Mouse (Mus musculus) stomach, embryonic 14.5 days (tissue): Measurements from ENCODE around the gene Abcc3. TPM values are rescaled to one million over a fixed set of nuclear protein-coding genes. Genes with fewer than 3 reads are reported as not detected.

ENCODE experiments used
- ATAC-seq: fragments of 200-750 bp; cut with Nextera tagmentation; 2 replicates; pipeline ENCODE4 v1.8.0; 2017; ENCODE audit warnings: low read depth, moderate TSS enrichment; ENCODE audit not compliant: insufficient number of reproducible peaks, insufficient read depth, low FRiP score
- H3K27ac ChIP-seq: fragments of 300-500 bp; sonication (generic); 2 replicates; pipeline ENCODE4 v1.5.1; 2014; ENCODE audit warnings: mild to moderate bottlenecking, low read length, moderate library complexity, mixed read lengths
- H3K27me3 ChIP-seq: fragments of 300-500 bp; sonication (generic); 2 replicates; pipeline ENCODE4 v1.6.1; 2014; ENCODE audit warnings: low read length, control low read depth, mixed read lengths; ENCODE audit not compliant: control insufficient read depth, insufficient read depth
- H3K36me3 ChIP-seq: fragments of 300-500 bp; sonication (generic); 2 replicates; pipeline ENCODE4 v1.6.1; 2014; ENCODE audit warnings: mild to moderate bottlenecking, control low read depth, low read length, moderate library complexity, mixed read lengths; ENCODE audit not compliant: control insufficient read depth, insufficient read depth
- H3K4me1 ChIP-seq: fragments of 300-500 bp; sonication (generic); 2 replicates; pipeline ENCODE4 v1.6.1; 2014; ENCODE audit warnings: low read length, control low read depth, mixed read lengths; ENCODE audit not compliant: control insufficient read depth, insufficient read depth
- H3K4me2 ChIP-seq: fragments of 300-500 bp; sonication (generic); replicated peaks from 2 replicates; pipeline ENCODE4 v1.6.1; 2014; ENCODE audit warnings: low read depth, low read length, control low read depth
- H3K4me3 ChIP-seq: fragments of 300-500 bp; sonication (generic); 2 replicates; pipeline ENCODE4 v1.5.1; 2014; ENCODE audit warnings: low read depth, low read length, control low read depth
- H3K9ac ChIP-seq: fragments of 300-500 bp; sonication (generic); replicated peaks from 2 replicates; pipeline ENCODE4 v1.6.1; 2014; ENCODE audit warnings: low read depth, mild to moderate bottlenecking, control low read depth, low read length, moderate library complexity, mixed read lengths
- H3K9me3 ChIP-seq: fragments of 300-500 bp; sonication (generic); 2 replicates; pipeline ENCODE4 v1.6.1; 2016; ENCODE audit warnings: low read depth, low read length, control low read depth; ENCODE audit not compliant: control insufficient read depth
- WGBS: fragments of 180-500 bp; shearing (Covaris S2); extraction: QIAGEN DNeasy Blood & Tissue Kit; methylation state at CpG from one replicate; pipeline ENCODE4 v1.1.7; 2014; 5-methylcytosine and 5-hydroxymethylcytosine counted together
- polyA plus RNA-seq: library from polyadenylated mRNA; unstranded; fragments of >200 nt; fragmentation: Nextera tagmentation; extraction: Ambion mirVana; gene quantifications from 2 replicates; pipeline ENCODE4 v1.2.1, GENCODE M21; 2014

The Abcc3 gene
- polyA plus RNA-seq, 1 experiment from 2014 or later, result 4.5 TPM

DNA sequence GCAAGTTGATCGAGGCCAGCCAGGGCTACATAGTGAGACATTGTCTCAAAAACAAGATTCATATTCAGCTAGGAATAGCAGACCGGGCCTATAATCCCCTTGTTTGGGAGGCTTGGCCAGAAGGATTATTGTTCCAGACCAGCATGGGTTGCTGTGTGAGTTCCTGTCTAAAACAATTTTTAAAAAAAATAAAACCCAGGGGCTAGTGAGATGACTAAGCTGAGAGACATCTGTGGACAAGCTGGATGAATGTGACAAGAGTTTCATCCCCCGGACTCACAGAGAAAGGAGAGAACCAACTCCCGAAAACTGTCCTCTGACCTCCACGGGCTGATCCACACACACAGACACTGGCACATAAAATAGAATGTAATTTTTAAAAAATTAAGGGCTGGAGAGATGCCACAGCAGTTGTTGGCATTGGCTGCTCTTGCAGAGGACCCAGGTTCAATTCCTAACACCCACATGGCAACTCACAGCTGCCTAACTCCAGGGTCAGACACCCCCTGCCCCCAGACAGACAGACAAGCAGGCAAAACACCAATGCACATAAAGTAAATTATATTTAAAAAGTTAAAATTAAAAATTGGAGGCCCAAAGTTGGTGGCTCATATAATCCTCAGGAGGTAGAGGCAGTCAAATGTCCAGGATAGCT lies 69.4 kb downstream of the Abcc3 start:
- H3K9ac ChIP-seq, result no peak overlapping the region

DNA sequence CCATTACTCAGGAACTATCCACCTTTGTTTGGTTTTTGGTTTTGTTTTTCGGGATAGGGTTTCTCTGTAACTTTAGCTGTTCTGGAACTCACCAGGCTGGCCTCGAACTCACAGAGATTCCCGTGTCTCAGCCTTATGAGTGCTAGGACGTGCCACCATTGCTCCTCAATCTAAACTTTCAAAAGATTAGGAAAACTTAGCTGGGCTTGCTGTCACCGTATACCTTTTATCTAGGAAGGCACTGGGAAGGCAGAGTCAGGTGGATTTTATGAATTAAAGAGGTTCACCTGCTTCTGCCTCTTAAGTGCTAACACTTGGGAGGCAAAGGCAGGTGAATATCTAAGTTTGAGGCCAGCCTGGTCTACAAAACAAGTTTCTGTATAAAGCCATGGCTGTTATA lies 70.2 kb downstream of the Abcc3 start:
- no peaks in the 10 kb centered on the region for H3K9me3 ChIP-seq
- peak overlapping the region; percentile 99 for H3K4me3 ChIP-seq
- H3K4me1 ChIP-seq, result peaks cover 11% of the 10 kb centered on the region
- H3K27me3 ChIP-seq, result no peaks in the 10 kb centered on the region
- WGBS, result 27% methylated on average over 5 of the region's 5 CpGs
- H3K27ac ChIP-seq, result peak overlapping the region; percentile 99; the same call in 1 of the 2 replicates
- no peaks in the 10 kb centered on the region for H3K36me3 ChIP-seq
- H3K9ac ChIP-seq, result no peak overlapping the region
- ATAC-seq, result no peak
- peak overlapping the region; percentile 39 for H3K4me2 ChIP-seq

More for the DNA sequence above, 69.4 kb downstream of the Abcc3 start:
- no peak overlapping the region for H3K4me3 ChIP-seq
- 70% methylated on average over 5 of the region's 5 CpGs for WGBS
- H3K27me3 ChIP-seq, result no peaks in the 10 kb centered on the region
- H3K4me1 ChIP-seq, result peaks cover 7% of the 10 kb centered on the region
- no peak for ATAC-seq
- 0 out of 2 replicates have a peak overlapping the region, but pooled peaks have one; percentile 28 for H3K27ac ChIP-seq
- no peaks in the 10 kb centered on the region for H3K9me3 ChIP-seq
- H3K36me3 ChIP-seq, result no peaks in the 10 kb centered on the region
- H3K4me2 ChIP-seq, result no peak overlapping the region

DNA sequence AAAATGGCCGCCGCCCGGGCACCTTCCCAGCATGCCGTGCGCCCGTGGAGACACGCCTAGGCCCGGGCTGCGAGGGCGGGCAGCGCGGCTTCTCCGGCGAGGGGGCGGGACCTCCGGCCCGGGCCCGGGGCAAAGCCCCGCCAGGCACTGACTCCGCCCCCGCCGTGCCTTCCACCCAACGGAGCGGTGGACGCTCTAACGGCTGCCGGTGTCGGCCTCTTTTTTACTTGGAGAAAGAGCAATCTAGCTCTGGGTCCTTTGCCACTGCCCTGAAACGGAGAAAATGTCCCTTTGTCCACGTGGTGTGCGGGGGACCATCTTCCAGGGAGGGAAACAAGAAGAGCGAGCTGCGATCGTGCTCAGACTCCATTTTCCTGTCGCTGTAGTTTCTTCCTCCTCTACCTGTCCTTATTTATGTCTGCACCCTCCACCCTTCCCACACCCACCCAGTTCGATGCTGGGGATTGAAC lies 70.8 kb downstream of the Abcc3 start, which contains the start of gene Luc7l3:
TSS of gene Luc7l3 (minus strand) at position 58 of the 470 bp plus-strand sequence.
- Histone ChIP-seq H3K4me1 (peaks cover 13% of the 10 kb centered on the region), H3K36me3 (no peaks in the 10 kb centered on the region), H3K27me3 (no peaks in the 10 kb centered on the region), H3K9ac (peak within 1 kb of the TSS; percentile 99), H3K4me3 (peak within 1 kb of the TSS; percentile 99), H3K4me2 (peak within 1 kb of the TSS; percentile 76), H3K9me3 (no peaks in the 10 kb centered on the region), H3K27ac (peak within 1 kb of the TSS; percentile 99)
- WGBS, result under 1% methylated on average over 36 of the region's 36 CpGs
- ATAC-seq, result peak; percentile 95

DNA sequence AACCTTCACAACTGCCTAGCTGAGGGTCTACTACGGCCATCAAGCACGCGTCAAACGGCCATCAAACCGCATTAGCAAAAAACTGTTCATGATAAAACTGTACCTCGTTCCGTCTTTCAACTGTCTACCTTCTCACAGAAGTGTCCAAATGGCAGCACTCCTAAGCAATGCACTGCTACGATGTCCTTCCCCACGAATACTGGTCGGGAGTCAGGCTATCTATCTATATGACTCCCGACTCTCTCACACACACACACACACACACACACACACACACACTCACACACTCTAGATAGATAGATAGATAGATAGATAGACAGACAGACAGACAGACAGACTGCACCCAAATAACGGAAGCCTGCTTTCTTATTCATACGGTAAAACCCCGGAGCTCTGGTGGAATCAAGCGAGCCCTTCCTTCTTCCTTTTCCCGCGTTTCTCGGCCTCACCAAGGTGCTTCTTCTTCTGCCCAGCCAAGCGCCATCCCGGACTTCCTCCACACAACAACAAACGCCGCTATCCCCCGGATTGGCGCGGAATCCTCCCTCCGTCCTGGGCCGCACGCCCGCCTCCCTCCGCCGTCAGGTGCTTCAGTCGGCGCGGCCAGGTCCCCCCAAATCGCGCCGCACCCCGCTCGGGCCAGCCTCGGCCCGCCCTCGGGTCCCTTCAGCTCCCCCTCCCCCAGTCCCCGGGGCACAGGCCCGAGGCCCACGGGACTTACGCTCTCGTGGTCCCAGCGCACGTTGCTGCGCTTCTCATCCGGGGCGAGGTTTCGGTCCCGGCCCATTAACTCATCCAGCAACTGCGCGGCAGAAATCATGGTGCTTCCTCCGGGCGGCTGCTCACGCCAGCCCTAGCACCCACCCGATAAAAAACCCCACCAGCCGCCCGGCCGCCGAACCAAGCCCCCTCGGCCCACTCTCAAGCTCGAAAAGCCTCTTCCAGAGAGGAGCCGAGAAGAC lies 71.5 kb downstream of the Abcc3 start:
- peak; percentile 62 for ATAC-seq
- Histone ChIP-seq H3K4me2 (peak overlapping the region; percentile 76), H3K27me3 (no peaks in the 10 kb centered on the region), H3K9me3 (no peaks in the 10 kb centered on the region), H3K9ac (peak overlapping the region; percentile 99), H3K27ac (peak overlapping the region; percentile 99), H3K4me3 (peak overlapping the region; percentile 99), H3K4me1 (peaks cover 15% of the 10 kb centered on the region), H3K36me3 (no peaks in the 10 kb centered on the region)
- WGBS, result under 1% methylated on average over 67 of the region's 67 CpGs

DNA sequence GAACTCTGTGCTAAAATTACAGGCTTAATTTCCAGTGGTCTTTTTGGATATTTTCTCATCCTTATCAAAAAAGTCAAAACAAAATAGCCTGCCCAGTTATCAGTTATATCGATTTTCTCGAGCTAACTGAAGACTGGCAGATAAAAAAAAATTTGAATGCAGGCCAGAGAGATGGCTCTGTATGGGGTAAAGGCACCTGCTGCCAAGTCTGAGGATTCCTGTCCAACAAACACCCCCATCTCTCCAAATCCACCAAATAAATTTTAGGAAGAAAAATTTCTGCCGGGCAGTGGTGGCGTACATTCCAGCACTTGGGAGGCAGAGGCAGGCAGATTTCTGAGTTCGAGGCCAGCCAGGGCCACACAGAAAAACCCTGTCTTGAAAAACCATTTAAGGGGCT lies 74.7 kb downstream of the Abcc3 start:
- no peak for ATAC-seq
- Histone ChIP-seq H3K4me1 (peaks cover 26% of the 10 kb centered on the region), H3K4me3 (no peak overlapping the region), H3K9me3 (no peaks in the 10 kb centered on the region), H3K27me3 (no peaks in the 10 kb centered on the region), H3K4me2 (no peak overlapping the region), H3K9ac (no peak overlapping the region), H3K36me3 (no peaks in the 10 kb centered on the region), H3K27ac (no peak overlapping the region)
- 81% methylated on average over 5 of the region's 5 CpGs for WGBS

DNA sequence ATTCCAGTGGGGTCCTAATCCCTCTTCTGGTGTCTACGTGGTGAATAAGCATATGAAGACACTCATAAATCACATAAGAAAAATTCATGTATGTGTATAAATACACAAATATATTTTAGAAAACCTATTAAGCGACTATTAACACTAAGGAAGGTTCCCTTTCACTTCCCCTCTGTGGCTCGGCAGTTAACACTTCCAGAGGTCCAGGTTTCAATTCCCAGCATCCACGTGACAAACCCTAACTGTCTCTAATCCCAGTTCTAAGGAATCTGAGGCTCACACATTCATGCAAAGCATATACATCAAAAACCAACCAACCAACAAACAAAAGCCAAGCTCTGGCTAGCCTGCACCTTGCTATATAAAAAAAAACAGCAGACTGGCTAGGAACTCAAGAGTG lies 75.3 kb downstream of the Abcc3 start:
- Histone ChIP-seq H3K36me3 (no peaks in the 10 kb centered on the region), H3K4me2 (no peak overlapping the region), H3K4me3 (no peak overlapping the region), H3K9ac (no peak overlapping the region), H3K4me1 (peaks cover 26% of the 10 kb centered on the region), H3K27ac (no peak overlapping the region), H3K27me3 (no peaks in the 10 kb centered on the region), H3K9me3 (no peaks in the 10 kb centered on the region)
- no peak for ATAC-seq
- WGBS, result 47% methylated on average over 4 of the region's 4 CpGs

DNA sequence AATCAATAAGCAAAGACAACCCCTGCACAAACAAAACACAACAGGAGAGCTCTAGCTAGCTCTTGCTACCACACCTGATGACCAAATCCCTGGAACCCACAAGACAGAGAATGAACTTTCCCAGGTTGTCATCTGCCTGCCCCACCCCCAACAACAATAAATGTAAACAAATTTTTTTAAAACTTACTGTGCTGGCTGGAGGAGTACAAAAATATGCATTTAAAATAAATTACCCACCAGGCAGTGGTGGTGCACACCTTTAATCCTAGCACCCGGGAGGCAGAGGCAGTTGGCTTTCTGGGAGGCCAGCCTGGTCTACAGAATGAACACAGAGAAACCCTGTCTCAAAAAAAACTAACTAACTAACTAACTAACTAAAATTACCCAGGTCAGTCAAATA lies 75.8 kb downstream of the Abcc3 start:
- no peaks in the 10 kb centered on the region for H3K36me3 ChIP-seq
- 54% methylated on average over 1 of the region's 1 CpGs for WGBS
- no peak for ATAC-seq
- H3K4me1 ChIP-seq, result peaks cover 26% of the 10 kb centered on the region
- no peak overlapping the region for H3K27ac ChIP-seq
- H3K9ac ChIP-seq, result no peak overlapping the region
- no peaks in the 10 kb centered on the region for H3K9me3 ChIP-seq
- H3K4me3 ChIP-seq, result no peak overlapping the region
- H3K27me3 ChIP-seq, result no peaks in the 10 kb centered on the region
- no peak overlapping the region for H3K4me2 ChIP-seq

DNA sequence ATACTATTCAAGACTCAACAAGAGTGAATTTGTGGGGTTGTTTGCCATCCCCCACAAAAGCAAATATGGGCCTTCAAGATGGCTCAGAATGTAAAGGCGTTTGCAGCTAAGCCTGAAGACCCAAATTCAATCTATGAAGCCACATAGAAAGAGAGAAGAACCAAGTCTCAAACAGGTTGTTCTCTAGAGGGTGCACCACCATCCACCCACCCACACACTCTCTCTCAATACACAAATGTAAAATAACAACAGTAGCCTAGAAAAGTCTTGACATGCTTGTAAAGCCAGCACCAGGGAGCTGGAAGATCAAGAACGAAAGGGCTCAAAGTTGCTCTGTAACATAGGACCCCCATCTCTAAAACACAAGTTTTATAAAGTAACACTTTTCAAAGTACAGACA lies 76.3 kb downstream of the Abcc3 start:
- Histone ChIP-seq H3K4me2 (no peak overlapping the region), H3K9ac (no peak overlapping the region), H3K9me3 (no peaks in the 10 kb centered on the region), H3K27me3 (no peaks in the 10 kb centered on the region), H3K27ac (no peak overlapping the region), H3K4me1 (peaks cover 26% of the 10 kb centered on the region), H3K4me3 (no peak overlapping the region), H3K36me3 (no peaks in the 10 kb centered on the region)
- WGBS, result 68% methylated on average over 2 of the region's 2 CpGs
- ATAC-seq, result no peak
